In genomic region chr15:31250027-31250426, GRCm38 (mm10) we compare ENCODE assay signal across 13 mouse cellular contexts.
"Had no signal": no experiment of that assay in that cellular context is flagged by ENCODE, and none has a peak within 500 bp of the region (broad histone marks: within the 10 kb centered on the region; RNA-seq: fewer than 3 reads in every experiment).

No protein-coding gene starts in this region.

- DNase-seq: kidney, adult 8-10 months; kidney, postnatal 25 days; lung, postnatal 14 days; right cerebral cortex, postnatal 14 days had no signal

- ATAC-seq: intestine, postnatal 0 days; liver, embryonic 12.5 days had no signal

- H3K4me2 ChIP-seq: limb, embryonic 13.5 days; liver, embryonic 12.5 days; lung, embryonic 15.5 days; midbrain, embryonic 12.5 days; neural tube, embryonic 12.5 days had no signal

- H3K27me3 ChIP-seq: limb, embryonic 13.5 days; liver, embryonic 12.5 days; lung, embryonic 15.5 days; megakaryocyte, embryonic 14.5 days; midbrain, embryonic 12.5 days; neural tube, embryonic 12.5 days had no signal

- H3K9me3 ChIP-seq: limb, embryonic 13.5 days; liver, embryonic 12.5 days; lung, embryonic 15.5 days; megakaryocyte, embryonic 14.5 days; midbrain, embryonic 12.5 days; neural tube, embryonic 12.5 days had no signal

- H3K27ac ChIP-seq: left cerebral cortex, adult 2 months; liver, embryonic 12.5 days; lung, embryonic 15.5 days; macrophage; midbrain, embryonic 12.5 days; neural tube, embryonic 12.5 days had no signal

- H3K4me3 ChIP-seq: left cerebral cortex, adult 2 months; limb, embryonic 13.5 days; liver, embryonic 12.5 days; lung, embryonic 15.5 days; midbrain, embryonic 12.5 days; neural tube, embryonic 12.5 days had no signal

- H3K4me1 ChIP-seq: neural tube, embryonic 12.5 days had no signal

- H3K9ac ChIP-seq: limb, embryonic 13.5 days; liver, embryonic 12.5 days; lung, embryonic 15.5 days; midbrain, embryonic 12.5 days; neural tube, embryonic 12.5 days had no signal

- H3K36me3 ChIP-seq: limb, embryonic 13.5 days; lung, embryonic 15.5 days; midbrain, embryonic 12.5 days; neural tube, embryonic 12.5 days had no signal
